23 mouse cellular contexts compared by ENCODE assay signal in genomic region chr1:58105685-58106084, GRCm38 (mm10). TPM values are rescaled to one million over a fixed set of nuclear protein-coding genes. Genes with fewer than 3 reads are reported as not detected.
DNase-seq lines count a peak whose midpoint lies in the region; TF ChIP-seq lines count a peak whose summit lies in the region.
"Had no signal": no experiment of that assay in that cellular context is flagged by ENCODE, and none has a peak within 500 bp of the region (broad histone marks: within the 10 kb centered on the region; RNA-seq: fewer than 3 reads in every experiment).

No protein-coding gene starts in this region.

- in situ Hi-C loops in CH12.LX (cut with MboI; ENCODE audit: low pct_ligation_motif_present, low pct_unique_long_range_greater_than_20kb, low sequenced_read_pairs): no loop called here

- H3K9ac ChIP-seq in CH12.LX (ENCODE audit: insufficient read depth, low read depth): no peak overlapping the region
- no peak overlapping the region for H3K9ac ChIP-seq in heart, adult 2 months (ENCODE audit: low read depth, low read length)
- H3K9ac ChIP-seq: embryonic facial prominence, embryonic 12.5 days; forebrain, embryonic 13.5 days; forebrain, embryonic 15.5 days; forebrain, postnatal 0 days had no signal

- no peak overlapping the region for H3K4me2 ChIP-seq in CH12.LX (ENCODE audit: insufficient read depth, low read depth, poor library complexity, severe bottlenecking)
- H3K4me2 ChIP-seq: embryonic facial prominence, embryonic 12.5 days; forebrain, embryonic 13.5 days; forebrain, embryonic 15.5 days had no signal

- no peak for TF ChIP-seq POLR2A in CH12.LX (IDR thresholded peaks at IDR 0.05; ENCODE audit: low read depth, low read length)
- no peak for TF ChIP-seq POLR2A in heart, adult 2 months (IDR thresholded peaks at IDR 0.05; ENCODE audit: insufficient read depth, low read depth, low read length)

- no peak overlapping the region for H3K27ac ChIP-seq in CH12.LX (ENCODE audit: insufficient read depth, low read depth)
- no peak overlapping the region for H3K27ac ChIP-seq in heart, adult 2 months
- H3K27ac ChIP-seq in heart, embryonic 10.5 days: no peak overlapping the region
- H3K27ac ChIP-seq: embryonic facial prominence, embryonic 10.5 days; embryonic facial prominence, embryonic 12.5 days; forebrain, embryonic 13.5 days; forebrain, embryonic 15.5 days had no signal

- TF ChIP-seq CTCF in C2C12 (IDR thresholded peaks at IDR 0.05; ENCODE audit: control insufficient read depth, insufficient read depth, insufficient read length) (no peak), CH12.LX (conservative IDR thresholded peaks at IDR 0.05 in 1 of 2, IDR thresholded peaks at IDR 0.05 in 1 of 2; ENCODE audit: low read depth in 2 of 2, low read length in 2 of 2) (no peak)
- no peak for TF ChIP-seq CTCF in heart, adult 2 months (IDR thresholded peaks at IDR 0.05)

- H3K27me3 ChIP-seq in C2C12 (ENCODE audit: control insufficient read depth, insufficient read depth, insufficient read length) (no peaks in the 10 kb centered on the region), CH12.LX (replicated peaks) (no peaks in the 10 kb centered on the region)
- no peaks in the 10 kb centered on the region for H3K27me3 ChIP-seq in heart, adult 2 months (ENCODE audit: control insufficient read depth, insufficient read depth, low read length)
- H3K27me3 ChIP-seq in heart, embryonic 10.5 days (ENCODE audit: insufficient read depth, poor library complexity, severe bottlenecking): peaks cover 16% of the 10 kb centered on the region
- H3K27me3 ChIP-seq: embryonic facial prominence, embryonic 12.5 days; forebrain, embryonic 13.5 days; forebrain, embryonic 15.5 days; Patski had no signal

- 84% methylated on average over 6 of the region's 6 CpGs for WGBS in heart, adult 2 months
- 79% methylated on average over 6 of the region's 6 CpGs for WGBS in heart, embryonic 10.5 days

- intact Hi-C loops in heart, adult 2 months (cut with DNase I): no loop called here

- H3K79me2 ChIP-seq in C2C12 (ENCODE audit: control insufficient read depth, insufficient read depth): no peaks in the 10 kb centered on the region
- no peaks in the 10 kb centered on the region for H3K79me2 ChIP-seq in CH12.LX (replicated peaks; ENCODE audit: control insufficient read depth, extremely low read depth, insufficient read depth, poor library complexity, severe bottlenecking)
- H3K79me2 ChIP-seq in heart, adult 2 months (replicated peaks; ENCODE audit: control insufficient read depth, insufficient read depth, low read length): no peaks in the 10 kb centered on the region

- H3K4me1 ChIP-seq in CH12.LX (ENCODE audit: control insufficient read depth in 1 of 2, insufficient read depth in 2 of 2): peaks cover 0 to 21% of the 10 kb centered on the region in 2 experiments; a peak in 2 of 4 replicates
- no peaks in the 10 kb centered on the region for H3K4me1 ChIP-seq in heart, adult 2 months (ENCODE audit: control insufficient read depth, insufficient read depth, low read length)
- no peaks in the 10 kb centered on the region for H3K4me1 ChIP-seq in heart, embryonic 10.5 days
- H3K4me1 ChIP-seq: embryonic facial prominence, embryonic 10.5 days; embryonic facial prominence, embryonic 12.5 days; forebrain, embryonic 13.5 days; forebrain, embryonic 15.5 days had no signal

- dilution Hi-C loops in CH12.LX (cut with MboI; ENCODE audit: extremely low pct_ligation_motif_present, extremely low pct_unique_long_range_greater_than_20kb, low sequenced_read_pairs): no loop called here

- no peak overlapping the region for H3K4me3 ChIP-seq in C2C12 (ENCODE audit: insufficient read depth, poor library complexity, severe bottlenecking)
- no peak overlapping the region for H3K4me3 ChIP-seq in CH12.LX (replicated peaks in 1 of 3; ENCODE audit: low read depth in 2 of 3, low read length in 2 of 3, poor library complexity in 1 of 3)
- H3K4me3 ChIP-seq in heart, adult 2 months: no peak overlapping the region
- H3K4me3 ChIP-seq in heart, embryonic 10.5 days: no peak overlapping the region
- H3K4me3 ChIP-seq: embryonic facial prominence, embryonic 10.5 days; embryonic facial prominence, embryonic 12.5 days; forebrain, embryonic 13.5 days; forebrain, embryonic 15.5 days had no signal

- no peak for TF ChIP-seq EP300 in CH12.LX (IDR thresholded peaks at IDR 0.05; ENCODE audit: low read length)
- no peak for TF ChIP-seq EP300 in heart, adult 2 months (IDR thresholded peaks at IDR 0.05; ENCODE audit: insufficient read depth, low read depth, low read length)

- no peak overlapping the region for H3ac ChIP-seq in C2C12 (ENCODE audit: control insufficient read depth, insufficient read length, low read depth)

- no peaks in the 10 kb centered on the region for H3K79me3 ChIP-seq in C2C12 (ENCODE audit: low read depth)

- H3K36me3 ChIP-seq in C2C12 (ENCODE audit: control insufficient read depth, insufficient read depth): no peaks in the 10 kb centered on the region
- no peaks in the 10 kb centered on the region for H3K36me3 ChIP-seq in CH12.LX (replicated peaks in 1 of 2; ENCODE audit: control insufficient read depth in 1 of 2, insufficient read depth in 1 of 2, low read length in 1 of 2)
- peaks cover 5% of the 10 kb centered on the region; the same call in 1 of the 2 replicates for H3K36me3 ChIP-seq in heart, adult 2 months (ENCODE audit: control insufficient read depth, insufficient read depth, low read length)
- no peaks in the 10 kb centered on the region for H3K36me3 ChIP-seq in heart, embryonic 10.5 days
- H3K36me3 ChIP-seq: embryonic facial prominence, embryonic 10.5 days; embryonic facial prominence, embryonic 12.5 days; forebrain, embryonic 15.5 days; G1E had no signal

- peaks cover 5% of the 10 kb centered on the region for H3K9me3 ChIP-seq in CH12.LX (replicated peaks; ENCODE audit: low read length)
- H3K9me3 ChIP-seq in heart, embryonic 10.5 days: no peaks in the 10 kb centered on the region
- H3K9me3 ChIP-seq: embryonic facial prominence, embryonic 10.5 days; embryonic facial prominence, embryonic 12.5 days; forebrain, embryonic 13.5 days; forebrain, embryonic 15.5 days; G1E had no signal

- no peak for TF ChIP-seq RAD21 in CH12.LX (IDR thresholded peaks at IDR 0.05; ENCODE audit: low read depth, low read length)

- no peak for DNase-seq in CH12.LX (ENCODE audit: extremely low read depth)
- peak; percentile 48 for DNase-seq in R1 (ENCODE audit: low read depth, low spot score)
- peak; percentile 64 for DNase-seq in testis, postnatal 14 days (ENCODE audit: low spot score)
- no peak for DNase-seq in heart, adult 2 months
- no peak for DNase-seq in heart, embryonic 10.5 days (ENCODE audit: low spot score)
- no peak for DNase-seq in layer of hippocampus, postnatal 36 days
- DNase-seq: adrenal gland, adult 8-10 months; adrenal gland, postnatal 14 days; cerebellum, adult 11-12 months; cerebellum, adult 2 months; cerebellum, adult 9-10 months; cerebellum, postnatal 10 days; cerebellum, postnatal 25 days; forebrain, postnatal 0 days had no signal

TF ChIP-seq in C2C12, 6 proteins besides CTCF, POLR2A, EP300 and RAD21:
- TF ChIP-seq CEBPB (IDR thresholded peaks at IDR 0.05; ENCODE audit: low read depth) (no peak), USF1 (IDR thresholded peaks at IDR 0.05; ENCODE audit: low read depth) (peak; percentile 66)

TF ChIP-seq in CH12.LX, 34 proteins besides CTCF, POLR2A, EP300 and RAD21:
- TF ChIP-seq MYC (IDR thresholded peaks at IDR 0.05; ENCODE audit: low read depth, low read length) (no peak), IRF4 (IDR thresholded peaks at IDR 0.05; ENCODE audit: low read depth, low read length) (no peak), USF2 (conservative IDR thresholded peaks at IDR 0.05; ENCODE audit: low read depth, low read length) (peak; percentile 48), USF1 (IDR thresholded peaks at IDR 0.05; ENCODE audit: low read depth, low read length) (peak; percentile 51; the same call in 1 of the 2 replicates)

RNA-seq across cellular contexts. Expression of gene Aox3, which starts 7.2 kb away (rescaled TPM):
- polyA plus RNA-seq in C2C12 (2012; fragmentation: generic; extraction: Trizol) (0.01 TPM), CH12.LX (2012; ENCODE audit: insufficient read length, low read depth) (0.14 and 0.20 TPM in 2 replicates)
- total RNA-seq in CH12.LX (2012; rRNA removed) (0.08 TPM in 2 replicates), CH12.LX (2014; rRNA removed) (0.08 and 0.43 TPM in 2 replicates)
- total RNA-seq in heart, adult 2 months (2021): 1 to 10 TPM; 1.2 to 2.0 TPM
- polyA plus RNA-seq in heart, adult 2 months (2012; rRNA removed): 0.50 and 1.2 TPM in 2 replicates
- 0.04 TPM in 1 of 2 replicates, not detected in the other for polyA plus RNA-seq in heart, embryonic 10.5 days (2016; fragmentation: Nextera tagmentation; extraction: Ambion mirVana)
- 1 to 10 TPM; 1.7 to 2.8 TPM for total RNA-seq in layer of hippocampus, postnatal 36 days (2021)
- polyA plus RNA-seq: activated CD4-positive, CD25-positive, alpha-beta regulatory T cell, adult 4 months; CD4-positive, CD25-positive, alpha-beta regulatory T cell, adult 4 months; forebrain, embryonic 13.5 days; G1E had no signal

Comparison
In these comparisons a context has a peak if more than half of its experiments do, and no peak if none do; other contexts are left out.
1. DNase-seq: peak in R1 (single experiment) and testis, postnatal 14 days (single experiment); none in CH12.LX (single experiment), heart, adult 2 months (0 of 2), heart, embryonic 10.5 days (single experiment) and layer of hippocampus, postnatal 36 days (0 of 2).